Mouse (Mus musculus) stomach, embryonic 14.5 days (tissue): ENCODE measurements around the gene Msantd3. TPM values are rescaled to one million over a fixed set of nuclear protein-coding genes. Genes with fewer than 3 reads are reported as not detected.

ENCODE experiments used
- ATAC-seq: fragments of 200-750 bp; cut with Nextera tagmentation; 2 replicates; pipeline ENCODE4 v1.8.0; 2017; ENCODE audit warnings: low read depth, moderate TSS enrichment; ENCODE audit not compliant: insufficient number of reproducible peaks, insufficient read depth, low FRiP score
- H3K27ac ChIP-seq: fragments of 300-500 bp; sonication (generic); 2 replicates; pipeline ENCODE4 v1.5.1; 2014; ENCODE audit warnings: mild to moderate bottlenecking, low read length, moderate library complexity, mixed read lengths
- H3K27me3 ChIP-seq: fragments of 300-500 bp; sonication (generic); 2 replicates; pipeline ENCODE4 v1.6.1; 2014; ENCODE audit warnings: low read length, control low read depth, mixed read lengths; ENCODE audit not compliant: control insufficient read depth, insufficient read depth
- H3K36me3 ChIP-seq: fragments of 300-500 bp; sonication (generic); 2 replicates; pipeline ENCODE4 v1.6.1; 2014; ENCODE audit warnings: mild to moderate bottlenecking, control low read depth, low read length, moderate library complexity, mixed read lengths; ENCODE audit not compliant: control insufficient read depth, insufficient read depth
- H3K4me1 ChIP-seq: fragments of 300-500 bp; sonication (generic); 2 replicates; pipeline ENCODE4 v1.6.1; 2014; ENCODE audit warnings: low read length, control low read depth, mixed read lengths; ENCODE audit not compliant: control insufficient read depth, insufficient read depth
- H3K4me2 ChIP-seq: fragments of 300-500 bp; sonication (generic); replicated peaks from 2 replicates; pipeline ENCODE4 v1.6.1; 2014; ENCODE audit warnings: low read depth, low read length, control low read depth
- H3K4me3 ChIP-seq: fragments of 300-500 bp; sonication (generic); 2 replicates; pipeline ENCODE4 v1.5.1; 2014; ENCODE audit warnings: low read depth, low read length, control low read depth
- H3K9ac ChIP-seq: fragments of 300-500 bp; sonication (generic); replicated peaks from 2 replicates; pipeline ENCODE4 v1.6.1; 2014; ENCODE audit warnings: low read depth, mild to moderate bottlenecking, control low read depth, low read length, moderate library complexity, mixed read lengths
- H3K9me3 ChIP-seq: fragments of 300-500 bp; sonication (generic); 2 replicates; pipeline ENCODE4 v1.6.1; 2016; ENCODE audit warnings: low read depth, low read length, control low read depth; ENCODE audit not compliant: control insufficient read depth
- WGBS: fragments of 180-500 bp; shearing (Covaris S2); extraction: QIAGEN DNeasy Blood & Tissue Kit; methylation state at CpG from one replicate; pipeline ENCODE4 v1.1.7; 2014; 5-methylcytosine and 5-hydroxymethylcytosine counted together
- polyA plus RNA-seq: library from polyadenylated mRNA; unstranded; fragments of >200 nt; fragmentation: Nextera tagmentation; extraction: Ambion mirVana; gene quantifications from 2 replicates; pipeline ENCODE4 v1.2.1, GENCODE M21; 2014

Msantd3 gene
- 24.6 and 24.8 TPM in 2 replicates for polyA plus RNA-seq

- H3K4me3 ChIP-seq: peak within 1 kb of the TSS; percentile 83
Measured at GRCm38 (mm10) chr4:48539841-48540575, at the start of gene Msantd3. Msantd3 (plus strand) TSS chr4:48539935.

GRCm38 (mm10) chr4:48491290-48491743, 48.4 kb upstream of the Msantd3 start:
- no peaks in the 10 kb centered on the region for H3K36me3 ChIP-seq
- 4% methylated on average over 14 of the region's 14 CpGs for WGBS
- peak; percentile 69; the same call in 1 of the 2 replicates for ATAC-seq
- no peaks in the 10 kb centered on the region for H3K27me3 ChIP-seq
- no peaks in the 10 kb centered on the region for H3K4me1 ChIP-seq
- H3K4me3 ChIP-seq: peak overlapping the region; percentile 20
- H3K9me3 ChIP-seq: no peaks in the 10 kb centered on the region
- no peak overlapping the region for H3K27ac ChIP-seq
- no peak overlapping the region for H3K9ac ChIP-seq
- peak overlapping the region; percentile 44 for H3K4me2 ChIP-seq

More at GRCm38 (mm10) chr4:48539841-48540575, at the start of gene Msantd3:
- H3K36me3 ChIP-seq: no peaks in the 10 kb centered on the region
- peak within 1 kb of the TSS; percentile 86 for H3K27ac ChIP-seq
- H3K4me1 ChIP-seq: peaks cover 14% of the 10 kb centered on the region
- H3K27me3 ChIP-seq: no peaks in the 10 kb centered on the region
- under 1% methylated on average over 41 of the region's 86 CpGs for WGBS
- peak within 1 kb of the TSS; percentile 97 for H3K9ac ChIP-seq
- peak; percentile 74 for ATAC-seq
- peak within 1 kb of the TSS; percentile 74 for H3K4me2 ChIP-seq
- no peaks in the 10 kb centered on the region for H3K9me3 ChIP-seq

DNA sequence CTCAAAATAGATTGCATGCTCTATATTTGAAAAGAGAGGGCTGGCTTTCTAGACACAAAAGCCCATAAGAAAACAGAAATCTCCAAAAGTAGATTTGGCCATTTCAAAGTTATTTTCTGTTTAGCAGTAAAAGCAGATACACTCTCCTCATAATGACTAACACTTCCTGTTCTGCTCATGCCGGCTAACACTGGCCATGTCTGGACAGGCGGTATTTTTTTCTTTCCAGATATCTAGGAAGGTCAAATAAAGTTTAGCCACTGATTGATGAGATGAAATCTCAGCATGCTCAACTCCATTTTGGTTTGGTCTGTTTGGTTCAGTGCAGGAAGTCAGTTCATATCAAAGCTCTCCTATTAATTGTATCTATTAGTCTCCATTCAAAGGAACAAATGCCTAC, 47.2 kb upstream of the Msantd3 start:
- 35% methylated on average over 2 of the region's 2 CpGs for WGBS
- ATAC-seq: no peak

DNA sequence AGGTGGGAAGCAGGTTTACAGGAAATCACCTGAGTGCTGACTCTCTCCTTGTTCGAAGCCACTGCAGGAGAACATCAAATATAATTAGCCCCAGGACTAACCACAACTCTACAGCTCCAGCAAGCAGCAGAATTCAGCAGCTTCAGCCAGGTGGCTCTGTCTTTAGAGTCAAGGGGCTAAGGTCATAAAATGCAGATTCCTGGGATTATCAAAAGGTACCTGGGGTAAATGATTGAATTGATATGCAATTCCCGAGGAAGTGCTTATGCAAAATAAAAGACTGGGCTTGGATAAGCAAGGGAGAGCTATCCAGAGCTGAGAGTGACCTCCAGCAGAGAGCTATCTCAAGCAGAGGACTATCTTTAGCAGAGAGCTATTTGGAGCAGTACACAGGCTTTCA, 28.9 kb upstream of the Msantd3 start:
- 48% methylated on average over 2 of the region's 2 CpGs for WGBS
- no peak for ATAC-seq
- Histone ChIP-seq H3K4me2 (no peak overlapping the region), H3K27ac (no peak overlapping the region), H3K9ac (no peak overlapping the region), H3K9me3 (no peaks in the 10 kb centered on the region), H3K27me3 (no peaks in the 10 kb centered on the region), H3K4me1 (no peaks in the 10 kb centered on the region), H3K4me3 (no peak overlapping the region), H3K36me3 (no peaks in the 10 kb centered on the region)

More for the DNA sequence above, 47.2 kb upstream of the Msantd3 start:
- no peak overlapping the region for H3K9ac ChIP-seq
- H3K27ac ChIP-seq: no peak overlapping the region
- H3K27me3 ChIP-seq: no peaks in the 10 kb centered on the region
- no peaks in the 10 kb centered on the region for H3K36me3 ChIP-seq
- H3K9me3 ChIP-seq: no peaks in the 10 kb centered on the region
- no peaks in the 10 kb centered on the region for H3K4me1 ChIP-seq
- H3K4me3 ChIP-seq: no peak overlapping the region
- no peak overlapping the region for H3K4me2 ChIP-seq

- no peaks in the 10 kb centered on the region for H3K9me3 ChIP-seq
- H3K27ac ChIP-seq: no peak overlapping the region
- 91% methylated on average over 1 of the region's 1 CpGs for WGBS
- H3K4me3 ChIP-seq: no peak overlapping the region
- H3K4me2 ChIP-seq: no peak overlapping the region
- no peaks in the 10 kb centered on the region for H3K36me3 ChIP-seq
- no peaks in the 10 kb centered on the region for H3K4me1 ChIP-seq
- ATAC-seq: no peak
- H3K9ac ChIP-seq: no peak overlapping the region
- H3K27me3 ChIP-seq: no peaks in the 10 kb centered on the region
Measured at GRCm38 (mm10) chr4:48529559-48529958, 10.2 kb upstream of the Msantd3 start.

- no peak overlapping the region for H3K27ac ChIP-seq
- H3K4me1 ChIP-seq: no peaks in the 10 kb centered on the region
- no peaks in the 10 kb centered on the region for H3K36me3 ChIP-seq
- no peak overlapping the region for H3K4me2 ChIP-seq
- no peaks in the 10 kb centered on the region for H3K27me3 ChIP-seq
- H3K4me3 ChIP-seq: no peak overlapping the region
- no peak for ATAC-seq
- H3K9ac ChIP-seq: no peak overlapping the region
- H3K9me3 ChIP-seq: no peaks in the 10 kb centered on the region
- 72% methylated on average over 11 of the region's 11 CpGs for WGBS
Measured at GRCm38 (mm10) chr4:48531804-48532601, 7.7 kb upstream of the Msantd3 start.

GRCm38 (mm10) chr4:48536275-48536674, 3.5 kb upstream of the Msantd3 start:
- H3K9ac ChIP-seq: no peak overlapping the region
- no peaks in the 10 kb centered on the region for H3K36me3 ChIP-seq
- WGBS: 77% methylated on average over 5 of the region's 5 CpGs
- no peak overlapping the region for H3K4me3 ChIP-seq
- H3K27me3 ChIP-seq: no peaks in the 10 kb centered on the region
- H3K4me2 ChIP-seq: no peak overlapping the region
- 0 out of 2 replicates have a peak, but pooled peaks cover 2% of the 10 kb centered on the region for H3K4me1 ChIP-seq
- H3K9me3 ChIP-seq: no peaks in the 10 kb centered on the region
- no peak for ATAC-seq
- no peak overlapping the region for H3K27ac ChIP-seq

- no peaks in the 10 kb centered on the region for H3K36me3 ChIP-seq
- WGBS: 91% methylated on average over 5 of the region's 5 CpGs
- no peaks in the 10 kb centered on the region for H3K27me3 ChIP-seq
- no peak overlapping the region for H3K4me2 ChIP-seq
- no peak overlapping the region for H3K4me3 ChIP-seq
- no peak overlapping the region for H3K9ac ChIP-seq
- no peaks in the 10 kb centered on the region for H3K9me3 ChIP-seq
- H3K4me1 ChIP-seq: peaks cover 6% of the 10 kb centered on the region
- no peak overlapping the region for H3K27ac ChIP-seq
- no peak for ATAC-seq
Measured at GRCm38 (mm10) chr4:48537024-48537423, 2.7 kb upstream of the Msantd3 start.
